Mouse (Mus musculus) urinary bladder, postnatal 14 days (tissue): ENCODE results near the gene Gm12394.
"Not testable (repeated sequence)": the region's sequence is repeated elsewhere in the genome, so short reads cannot be mapped to it uniquely, and the experiment has no call there.

Source experiments
- DNase-seq: peaks from one replicate; pipeline ENCODE4 v3.0.0; 2021; ENCODE audit warnings: low spot score

Gm12394 gene

DNA sequence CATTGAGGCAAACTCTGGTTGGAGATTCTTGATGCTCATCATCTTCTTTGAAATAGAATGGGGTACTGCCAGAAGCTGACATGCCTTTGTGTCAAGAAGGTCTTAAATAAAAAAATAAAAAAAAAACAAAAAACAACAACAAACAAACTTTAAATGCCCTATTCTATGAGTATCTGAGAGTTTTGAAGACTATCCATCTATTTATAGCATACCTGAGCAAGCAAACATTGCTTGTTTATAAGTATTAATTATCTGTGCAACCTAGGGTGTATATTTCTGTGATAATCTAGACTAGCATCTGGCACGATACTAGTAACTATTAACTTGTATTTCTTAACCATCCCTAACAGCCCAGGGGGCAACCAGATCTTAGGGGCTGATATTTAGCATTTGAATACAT, at the start of gene Gm12394:
Gm12394 (minus strand) TSS at position 101 of the 400 bp plus-strand sequence.
- not testable (repeated sequence) for DNase-seq

DNA sequence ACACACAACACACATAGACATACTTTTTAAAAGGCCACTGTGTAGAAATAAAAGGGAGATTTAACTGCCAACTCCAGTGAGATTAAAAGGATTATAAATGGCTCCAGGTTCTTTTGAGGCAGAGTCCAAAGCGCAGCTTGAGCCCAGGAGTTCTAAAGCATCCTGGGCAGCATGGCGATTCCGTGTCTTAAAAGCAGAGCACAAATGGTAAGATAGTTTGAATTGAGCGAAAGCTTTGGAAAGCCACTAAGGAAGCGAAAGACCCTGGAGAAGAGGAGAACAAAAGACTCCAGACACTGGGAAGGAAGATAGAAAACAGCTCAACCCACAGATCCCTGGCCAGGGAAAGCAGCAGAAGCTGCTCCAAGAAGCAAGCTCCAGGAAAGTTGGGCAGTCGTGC, 48.4 kb upstream of the Gm12394 start:
- DNase-seq: no peak

DNA sequence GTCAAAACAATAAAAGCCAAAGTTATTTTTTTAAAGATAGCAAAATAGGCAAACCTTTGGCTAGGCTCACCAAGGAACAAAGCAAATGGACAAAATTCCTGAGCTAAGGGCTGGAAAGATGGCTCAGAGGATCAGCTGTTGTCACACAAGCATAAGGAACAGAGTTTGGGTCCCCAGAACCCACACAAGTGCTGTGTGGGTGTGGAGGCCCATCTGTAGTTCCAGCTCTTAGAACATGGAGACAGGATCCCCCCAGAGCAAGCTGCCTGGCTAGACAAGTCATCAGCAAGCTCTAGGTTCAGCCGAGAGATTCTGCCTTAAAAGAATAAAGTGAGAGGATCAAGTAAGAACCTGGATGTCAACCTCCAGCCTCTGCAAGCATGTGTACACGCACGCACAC, 48.0 kb upstream of the Gm12394 start:
- DNase-seq: no peak

DNA sequence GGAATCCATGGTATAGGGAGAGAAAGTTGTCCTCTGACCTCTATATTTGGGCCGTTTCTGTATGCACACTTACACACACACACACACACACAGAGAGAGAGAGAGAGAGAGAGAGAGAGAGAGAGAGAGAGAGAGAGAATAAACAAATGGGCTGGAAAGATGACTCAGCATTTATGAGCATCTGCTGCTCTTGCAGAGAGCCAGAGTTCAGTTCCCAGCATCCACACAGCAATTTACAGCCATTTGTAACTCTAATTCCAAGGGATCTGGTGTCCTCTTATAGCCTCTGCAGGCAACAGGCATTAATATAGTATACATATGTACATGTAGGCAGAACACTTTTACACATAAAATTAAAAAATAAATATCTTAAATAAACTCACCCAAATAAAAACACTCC, 47.4 kb upstream of the Gm12394 start:
- DNase-seq: no peak

DNA sequence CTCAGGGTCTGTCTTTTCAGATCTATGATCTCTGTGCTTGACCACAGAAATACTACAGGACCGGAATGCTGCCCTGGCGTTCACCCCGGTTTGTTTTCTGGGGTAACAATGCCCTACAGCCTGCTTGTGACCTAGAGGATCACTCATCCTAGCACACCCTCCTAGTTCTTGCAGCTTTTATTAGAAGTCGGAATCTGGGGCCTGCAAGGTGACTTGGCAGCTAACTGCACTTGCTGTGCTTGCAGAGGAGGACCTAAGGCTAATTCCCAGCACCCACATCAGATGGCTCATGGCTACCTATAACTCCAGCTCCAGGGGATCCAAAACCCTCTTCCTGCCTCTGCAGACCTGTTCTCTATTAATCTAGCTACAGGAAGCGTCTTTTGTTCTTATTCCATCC, 46.2 kb upstream of the Gm12394 start:
- DNase-seq: no peak

DNA sequence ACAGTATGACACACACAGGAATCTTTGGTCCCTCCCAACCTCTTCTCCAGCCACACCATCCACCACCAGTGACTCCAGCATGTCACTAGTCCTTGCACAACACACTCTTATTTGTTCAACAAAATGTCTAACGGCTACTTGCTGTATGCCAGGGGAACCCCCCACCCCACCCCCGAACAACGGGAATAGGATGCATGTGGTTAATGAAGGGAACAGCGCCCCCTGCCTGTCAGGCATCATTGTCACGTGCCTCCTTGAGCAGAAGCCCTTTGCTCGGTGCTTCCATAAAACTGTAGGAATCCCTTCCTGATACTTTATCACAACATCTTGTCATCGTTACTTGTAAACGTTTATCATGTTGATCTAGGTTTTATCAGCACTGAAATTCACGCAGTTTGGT, 45.6 kb upstream of the Gm12394 start:
- DNase-seq: no peak

DNA sequence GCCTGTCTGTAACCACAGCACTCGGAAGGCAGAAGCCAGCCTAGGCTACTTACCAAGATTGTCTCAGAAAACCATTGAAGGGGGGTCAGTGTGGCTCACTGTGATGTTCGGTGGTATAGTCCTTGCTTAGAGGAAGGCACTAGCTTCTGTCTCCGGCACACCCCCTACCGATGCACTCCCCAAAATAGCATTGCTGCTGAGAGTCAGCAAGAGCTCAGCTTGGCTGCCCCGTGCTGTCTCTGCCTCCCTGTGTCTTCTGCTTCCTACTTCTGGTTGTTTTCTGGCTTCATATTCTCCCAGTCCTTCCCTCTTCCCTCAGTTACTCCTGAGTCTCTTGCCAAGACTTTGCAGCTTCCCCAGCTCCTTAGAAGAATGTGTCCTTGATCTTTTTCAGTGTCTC, 44.3 kb upstream of the Gm12394 start:
- no peak for DNase-seq

DNA sequence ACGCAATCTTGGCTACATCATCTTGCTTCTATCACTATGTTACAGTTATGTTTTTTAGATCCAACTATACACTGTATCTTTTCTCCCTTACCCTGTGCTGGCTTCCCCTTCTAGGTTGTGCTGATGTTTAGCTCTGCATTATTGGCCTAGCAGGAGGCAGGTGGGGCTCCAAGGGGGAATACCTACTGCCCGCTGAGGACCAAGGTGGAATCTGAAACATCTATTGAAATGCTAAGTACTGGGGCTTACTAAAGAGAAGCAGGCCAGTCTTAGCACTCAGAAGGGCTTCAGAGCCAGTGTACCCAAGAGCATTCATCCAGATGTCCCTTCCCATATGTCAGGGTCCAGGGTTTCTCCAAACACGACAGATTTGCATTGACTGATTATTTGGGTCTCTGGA, 42.3 kb upstream of the Gm12394 start:
- no peak for DNase-seq

DNA sequence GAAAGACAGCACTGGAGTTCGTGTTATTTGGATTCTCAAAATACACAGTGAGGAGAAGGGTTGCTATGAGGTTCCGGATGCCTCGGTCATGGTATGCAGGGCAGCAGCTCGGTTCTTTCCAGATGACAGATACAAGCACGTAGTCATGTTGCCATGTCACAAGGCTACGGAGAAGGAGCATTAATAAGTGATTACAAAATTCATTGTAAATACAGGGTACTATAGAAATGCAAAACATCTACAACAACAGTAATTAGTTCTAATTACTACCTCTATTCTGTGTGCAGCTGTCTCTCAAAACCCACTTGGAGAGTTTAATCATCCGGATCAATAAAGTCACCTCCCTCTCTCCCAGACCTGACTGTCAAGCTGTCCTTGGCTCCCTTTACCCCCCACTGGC, 38.5 kb upstream of the Gm12394 start:
- no peak for DNase-seq

DNA sequence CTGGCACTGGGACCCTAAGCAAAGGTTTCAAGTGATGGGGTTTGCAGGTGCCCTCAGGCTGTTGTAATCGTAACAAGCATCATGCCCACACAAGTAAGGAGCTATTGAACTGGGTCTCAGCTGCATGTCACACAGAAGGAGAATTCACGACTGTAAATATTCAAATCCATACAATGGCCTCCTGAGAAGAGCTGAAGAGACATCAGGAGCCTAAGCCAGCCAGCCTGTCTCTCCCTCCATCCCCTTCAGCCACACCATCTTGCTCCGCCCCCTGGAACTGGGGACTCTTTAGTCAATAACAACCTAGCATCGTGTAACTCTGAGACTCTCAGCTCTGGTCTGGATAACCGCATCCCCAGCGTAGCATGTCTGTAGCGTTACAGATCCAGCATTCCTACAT, 34.6 kb upstream of the Gm12394 start:
- no peak for DNase-seq

DNA sequence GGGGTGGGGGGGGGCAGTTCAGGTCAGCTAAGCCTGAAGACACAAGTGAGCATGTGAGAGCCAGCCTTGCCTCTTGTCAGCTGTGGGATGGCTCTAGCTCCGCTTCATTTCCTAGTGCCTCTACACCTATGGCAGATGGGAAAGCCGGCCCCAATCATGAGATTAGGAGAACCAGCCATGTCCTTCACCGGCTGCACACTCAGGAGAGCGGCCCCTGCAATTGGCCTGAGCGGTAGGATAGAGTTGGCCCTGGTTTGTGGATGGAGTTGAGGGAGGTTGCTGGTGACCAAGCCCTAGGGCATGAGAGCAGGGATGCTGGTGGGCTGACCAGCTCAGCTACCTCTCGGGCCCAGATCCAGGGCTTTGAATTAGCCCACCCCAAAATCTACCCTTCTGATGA, 32.2 kb upstream of the Gm12394 start:
- no peak for DNase-seq

DNA sequence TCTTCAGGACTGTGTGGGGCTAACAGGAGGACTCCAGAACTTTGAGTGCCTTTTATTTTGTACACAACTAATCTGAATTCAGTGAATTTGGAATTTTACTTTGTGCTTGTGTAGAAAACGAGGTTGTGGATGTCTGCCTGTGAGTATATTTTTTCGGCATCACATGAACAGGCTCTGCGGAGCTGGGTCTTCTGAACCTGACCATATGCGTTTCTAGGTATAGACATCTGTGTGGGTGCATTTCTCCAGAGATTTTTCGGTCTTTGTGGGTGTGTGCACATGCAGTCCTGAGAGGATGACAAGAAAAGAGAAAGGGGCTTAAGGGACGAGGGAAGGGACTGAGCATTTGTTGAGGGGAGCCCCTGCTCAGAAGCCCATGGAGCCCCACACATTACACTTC, 30.4 kb upstream of the Gm12394 start:
- DNase-seq: no peak

DNA sequence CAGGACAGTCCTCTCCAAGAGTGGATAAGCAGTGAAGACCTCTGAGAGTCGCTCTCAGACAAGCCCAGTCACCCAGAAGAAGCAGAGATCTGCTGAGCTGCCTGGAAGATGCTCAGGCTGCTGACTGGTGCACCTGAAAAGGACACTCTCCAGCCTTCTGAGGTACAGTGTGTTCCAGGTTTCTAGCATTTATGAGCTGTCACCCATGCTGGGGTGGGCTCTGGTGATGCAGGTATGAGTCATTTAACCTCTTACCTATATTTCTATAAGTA, 24.0 kb upstream of the Gm12394 start:
- DNase-seq: no peak

DNA sequence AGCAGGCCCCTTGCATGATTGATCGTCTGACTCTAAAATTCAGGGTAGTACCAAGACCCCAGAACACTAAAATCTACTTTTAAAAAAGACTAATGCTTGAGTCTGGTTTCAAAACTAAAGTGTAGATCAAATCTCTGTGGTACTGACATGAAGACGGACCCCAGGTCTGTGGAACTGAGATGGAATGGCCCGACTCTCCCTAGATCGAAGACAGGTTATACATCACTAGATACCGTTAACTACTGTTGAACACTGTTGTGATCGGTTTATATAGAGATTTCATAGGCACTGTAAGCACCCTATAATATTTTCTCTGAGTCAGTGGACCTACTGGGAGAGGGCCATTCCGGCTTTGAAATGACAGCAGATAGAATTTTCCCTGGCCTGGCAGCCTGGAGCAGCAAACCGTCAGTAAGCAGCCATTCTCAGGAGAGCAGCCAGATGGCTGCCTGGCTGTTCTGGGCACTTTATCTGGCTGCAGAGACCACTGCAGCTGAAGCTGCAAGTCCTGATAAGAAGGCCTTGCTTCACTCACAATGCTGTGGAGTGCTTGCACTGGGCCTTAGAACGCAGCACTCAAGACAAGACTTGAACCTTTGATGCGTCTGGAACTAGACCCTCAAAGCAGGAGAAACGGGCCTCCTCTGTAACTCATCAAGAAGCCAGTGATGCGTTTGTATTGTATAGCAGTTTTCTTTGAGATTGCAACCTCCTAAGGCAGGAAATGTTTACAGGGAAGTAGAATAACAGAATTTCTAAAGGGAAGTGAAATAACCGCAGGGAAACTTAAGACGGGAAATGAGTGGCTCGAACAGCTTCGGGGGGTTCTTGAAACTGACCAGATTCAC, 23.5 kb upstream of the Gm12394 start:
- DNase-seq: no peak

DNA sequence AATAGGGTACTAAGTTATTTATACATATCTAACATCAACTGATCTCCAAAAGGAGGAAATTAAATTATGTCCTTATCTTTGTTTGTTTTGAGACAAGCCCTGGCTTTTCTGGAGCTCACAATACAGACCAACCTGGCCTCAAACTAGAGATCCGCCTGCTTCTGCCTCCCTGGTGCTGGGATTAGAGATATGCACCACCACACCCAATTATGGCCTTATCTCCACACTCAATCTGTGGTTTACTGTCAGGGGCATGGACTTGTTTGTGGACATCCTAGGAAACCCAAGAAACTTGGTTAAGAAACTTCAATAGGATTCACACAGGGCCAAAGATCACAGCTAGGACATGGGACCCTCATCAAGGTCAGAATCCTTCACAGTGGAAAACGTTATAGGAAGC, 21.1 kb upstream of the Gm12394 start:
- no peak for DNase-seq

DNA sequence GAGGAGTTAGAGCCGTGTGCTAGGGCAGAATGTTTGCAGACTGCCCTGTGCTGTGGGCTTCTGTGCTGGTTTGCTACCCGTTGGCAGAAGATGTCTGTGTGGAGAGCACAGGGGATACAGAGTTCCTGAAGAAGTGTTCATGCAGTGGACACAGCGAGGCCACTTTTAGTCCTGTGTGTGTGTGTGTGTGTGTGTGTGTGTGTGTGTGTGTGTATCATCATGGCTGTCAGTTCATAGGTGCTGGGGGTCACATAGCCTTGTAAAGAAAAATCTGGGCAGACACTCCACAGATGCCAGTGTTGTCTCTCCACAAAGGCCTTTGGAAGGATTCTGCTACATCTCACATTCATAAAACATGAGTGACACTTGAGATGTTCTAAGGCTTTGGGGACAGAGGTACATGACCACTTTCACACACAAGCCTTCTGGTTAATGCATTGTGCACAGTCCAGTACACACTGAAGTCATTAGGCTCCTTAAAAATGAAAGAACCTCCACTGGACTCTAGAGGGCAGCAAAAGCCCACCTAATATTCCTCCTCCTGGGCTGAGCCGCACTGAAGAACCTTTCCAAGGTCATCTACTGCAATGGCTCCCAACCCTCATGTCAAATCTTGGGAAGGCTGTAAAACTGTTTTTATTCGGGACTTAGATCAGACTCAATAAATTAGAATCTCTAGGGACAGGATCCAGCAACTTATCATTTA, 20.2 kb upstream of the Gm12394 start:
- peak; percentile 45 for DNase-seq

DNA sequence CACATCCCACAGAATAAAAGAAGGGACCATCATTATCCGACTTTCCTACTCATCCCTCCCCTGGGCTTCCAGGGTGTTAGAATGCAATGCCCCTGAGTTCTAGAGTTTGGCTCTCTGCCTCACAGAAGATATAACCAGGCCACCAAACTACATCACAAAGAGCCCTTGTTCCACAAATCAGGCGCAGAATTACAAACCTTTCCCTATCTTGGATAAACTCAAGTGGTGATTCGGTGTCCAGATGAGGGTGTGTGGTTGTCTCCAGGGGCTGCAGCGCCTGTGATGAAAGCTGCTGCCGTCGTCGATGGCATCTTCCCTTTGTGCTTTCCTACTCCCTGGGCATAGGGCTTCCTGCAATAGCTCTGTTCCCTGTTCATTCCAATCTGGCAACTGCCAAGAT, 17.6 kb upstream of the Gm12394 start, which contains the start of gene Fam205c:
Fam205c (minus strand) TSS at position 101 of the 400 bp plus-strand sequence.
- DNase-seq: no peak

DNA sequence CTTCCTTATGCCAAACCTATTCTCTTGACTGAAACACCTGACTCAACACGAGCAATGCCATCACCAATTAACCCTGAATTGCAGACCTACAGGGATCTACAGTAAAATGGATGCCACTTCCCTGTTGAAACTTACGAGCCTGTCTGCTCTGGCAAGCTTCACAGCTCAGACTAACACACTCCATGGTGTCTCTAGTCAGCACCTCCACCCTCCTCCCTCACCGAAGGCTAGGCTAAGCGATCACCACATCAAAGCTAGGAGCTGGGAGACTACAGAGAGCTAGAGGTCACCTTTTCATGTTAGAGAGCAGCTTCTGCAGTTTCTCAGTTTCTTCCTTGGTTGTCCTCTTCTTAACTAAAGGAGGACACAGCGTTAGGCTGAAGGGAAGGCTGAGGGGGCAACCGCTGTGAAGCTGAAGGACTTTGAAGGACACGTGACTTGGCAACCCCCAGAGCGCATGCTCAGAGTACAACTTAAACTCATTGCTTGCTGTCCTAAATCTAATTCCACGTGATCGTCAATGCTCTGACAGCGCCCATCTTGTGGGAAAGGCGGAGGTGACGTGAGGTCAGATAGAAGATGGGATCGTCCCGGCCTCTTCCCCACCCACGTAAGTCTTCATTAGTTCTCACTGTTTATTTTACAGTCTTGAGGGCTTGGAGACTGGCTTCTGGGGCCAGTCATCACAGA, 16.3 kb upstream of the Gm12394 start:
- no peak for DNase-seq

DNA sequence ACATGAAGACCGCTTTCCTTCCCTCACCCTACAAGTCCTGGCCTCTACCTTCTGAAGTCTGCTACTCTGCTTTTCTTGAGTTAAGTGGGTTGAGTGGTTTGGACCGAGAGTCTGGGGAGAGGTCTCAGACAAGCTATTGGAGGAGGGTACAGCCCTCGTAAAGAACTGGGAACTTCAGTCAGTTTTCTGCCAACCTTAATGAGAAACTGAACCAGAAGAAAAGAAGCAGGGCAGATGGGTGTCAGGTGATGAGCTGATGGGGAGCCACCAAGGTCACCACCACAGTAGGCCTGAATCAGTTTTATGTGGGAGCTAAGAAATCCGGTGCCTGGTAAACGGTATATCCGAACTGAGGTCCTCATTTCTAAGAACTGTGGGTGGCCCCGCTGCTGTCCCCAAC, 15.6 kb upstream of the Gm12394 start:
- no peak for DNase-seq

DNA sequence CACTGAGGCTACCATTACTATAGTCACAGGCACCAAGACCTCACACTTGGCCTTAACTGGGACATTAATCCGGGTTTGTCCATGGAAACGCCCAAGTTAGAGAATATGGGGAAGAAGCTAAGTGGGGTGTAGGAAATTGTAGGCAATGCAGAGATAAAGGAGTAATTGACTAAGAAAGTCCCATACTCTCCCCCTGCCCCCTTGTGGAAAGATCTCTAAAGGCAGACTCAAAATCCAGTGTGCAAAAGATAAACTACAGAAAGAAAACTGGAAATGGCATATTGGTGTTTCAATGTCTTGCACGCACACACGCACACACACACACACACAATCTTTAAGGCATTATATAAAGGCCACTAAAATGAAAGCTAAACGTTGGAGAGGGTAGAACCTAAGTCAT, 14.2 kb upstream of the Gm12394 start:
- no peak for DNase-seq

DNA sequence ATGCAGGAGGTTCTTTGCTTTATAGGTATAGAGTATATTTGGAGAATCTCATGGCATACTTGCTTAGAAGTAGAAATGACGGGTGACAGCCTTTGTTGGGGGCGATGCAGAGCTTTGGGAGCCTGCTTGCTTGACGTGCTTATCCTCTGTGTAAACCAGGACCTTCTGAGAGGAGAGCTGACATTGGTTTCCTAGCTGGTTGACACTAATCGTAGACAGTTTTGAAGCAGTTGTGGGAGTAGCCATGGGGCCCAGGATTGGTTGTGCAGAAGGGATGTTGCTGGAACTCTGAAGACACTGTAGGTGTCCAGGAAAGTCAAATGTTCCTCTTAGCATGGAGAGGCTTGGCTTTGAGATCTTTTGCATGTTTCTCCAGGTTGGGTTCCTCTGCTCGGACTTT, 11.6 kb upstream of the Gm12394 start:
- no peak for DNase-seq

DNA sequence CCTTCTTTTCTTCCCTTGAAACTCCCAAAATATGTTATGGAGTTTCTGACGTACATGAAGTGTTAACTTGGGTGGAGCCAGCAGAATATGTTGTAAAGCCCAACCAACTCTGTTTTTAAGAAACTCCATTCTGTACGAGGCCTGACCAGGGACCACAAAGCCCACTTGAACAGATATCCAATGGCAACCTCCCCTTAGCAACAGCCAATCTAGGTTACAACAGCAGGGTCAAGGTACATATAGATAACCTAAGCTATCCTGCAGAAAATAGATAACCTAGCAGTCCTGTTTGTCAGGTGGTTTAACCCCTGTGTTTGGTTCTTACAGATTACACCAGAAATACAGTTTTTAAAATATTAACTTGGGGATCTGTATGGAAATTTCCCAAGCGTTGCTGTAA, 10.8 kb upstream of the Gm12394 start:
- no peak for DNase-seq

DNA sequence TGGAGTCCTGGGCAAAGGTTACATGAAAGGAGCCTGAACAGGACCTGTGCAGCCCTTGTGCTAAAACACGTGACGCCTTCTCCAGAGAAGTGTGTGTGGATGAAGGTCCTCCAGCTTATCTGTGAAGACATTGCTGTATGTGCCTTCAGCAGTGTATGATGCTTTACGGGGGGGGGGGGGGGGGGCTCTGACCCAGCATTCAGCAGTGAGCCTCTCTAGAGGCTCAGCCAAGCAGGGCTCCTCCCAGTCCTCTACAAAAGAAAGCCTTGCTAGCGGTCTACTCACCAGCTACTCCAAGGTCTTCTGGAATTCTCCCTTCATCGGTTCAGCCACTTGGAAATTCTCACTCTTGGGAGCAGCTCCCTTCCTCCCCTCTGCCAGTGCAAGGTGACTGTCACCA, 6.9 kb upstream of the Gm12394 start:
- not testable (repeated sequence) for DNase-seq
